Mouse (Mus musculus) ZHBTc4 (cell line): Measurements from ENCODE around the gene Smyd3.
A peak's percentile ranks its signal among the peaks of the same experiment; 100 is the strongest.

ENCODE experiments used
- DNase-seq: peaks from one replicate; pipeline ENCODE4 v3.0.0-alpha.2; 2011; ENCODE audit warnings: low read depth, low spot score

Gene Smyd3

GRCm38 (mm10) chr1:179065294-179065601 is 452.6 kb downstream of the Smyd3 start:
- no peak for DNase-seq

GRCm38 (mm10) chr1:179064601-179065293 is 453.1 kb downstream of the Smyd3 start:
- no peak for DNase-seq

GRCm38 (mm10) chr1:179061759-179062168 is 456.1 kb downstream of the Smyd3 start:
- no peak for DNase-seq

GRCm38 (mm10) chr1:179061053-179061452 is 456.8 kb downstream of the Smyd3 start:
- no peak for DNase-seq

GRCm38 (mm10) chr1:179060113-179060955 is 457.5 kb downstream of the Smyd3 start:
- DNase-seq, result no peak

GRCm38 (mm10) chr1:179059286-179060112 is 458.3 kb downstream of the Smyd3 start:
- DNase-seq, result peak; percentile 63

GRCm38 (mm10) chr1:179058675-179059074 is 459.2 kb downstream of the Smyd3 start:
- DNase-seq, result no peak

GRCm38 (mm10) chr1:179055760-179056159 is 462.1 kb downstream of the Smyd3 start:
- no peak for DNase-seq

- no peak for DNase-seq
Measured at GRCm38 (mm10) chr1:179054385-179055116, 463.3 kb downstream of the Smyd3 start.

- DNase-seq, result no peak
Measured at GRCm38 (mm10) chr1:179052545-179053180, 465.2 kb downstream of the Smyd3 start.

GRCm38 (mm10) chr1:179047931-179048596 is 469.8 kb downstream of the Smyd3 start:
- DNase-seq, result no peak

- no peak for DNase-seq
Measured at GRCm38 (mm10) chr1:179045856-179046714, 471.8 kb downstream of the Smyd3 start.

- DNase-seq, result no peak
Measured at GRCm38 (mm10) chr1:179044165-179044564, 473.7 kb downstream of the Smyd3 start.

- no peak for DNase-seq
Measured at GRCm38 (mm10) chr1:179043644-179044043, 474.2 kb downstream of the Smyd3 start.

GRCm38 (mm10) chr1:179041905-179042337 is 475.9 kb downstream of the Smyd3 start:
- DNase-seq, result peak; percentile 37

GRCm38 (mm10) chr1:179041231-179041904 is 476.5 kb downstream of the Smyd3 start:
- DNase-seq, result no peak

GRCm38 (mm10) chr1:179038801-179039200 is 479.0 kb downstream of the Smyd3 start:
- DNase-seq, result no peak

GRCm38 (mm10) chr1:179032947-179033346 is 484.9 kb downstream of the Smyd3 start:
- DNase-seq, result no peak

GRCm38 (mm10) chr1:179031581-179031980 is 486.3 kb downstream of the Smyd3 start:
- no peak for DNase-seq
